Mouse (Mus musculus): Measurements from ENCODE around the gene Ggct. TPM values are rescaled to one million over a fixed set of nuclear protein-coding genes. Genes with fewer than 3 reads are reported as not detected.

Gene Ggct
- 8.8 and 9.0 TPM in 2 replicates for polyA plus RNA-seq (2015; fragmentation: Nextera tagmentation; extraction: Ambion mirVana)

GRCm38 (mm10) chr6:54992734-54993260 lies at the start of gene Ggct:
TSS of gene Ggct (minus strand) at chr6:54992950.
- WGBS, result under 1% methylated on average over 41 of the region's 41 CpGs
- H3K27me3 ChIP-seq, result no peaks in the 10 kb centered on the region
- peak; percentile 100 for ATAC-seq (replicated peaks; ENCODE audit: low FRiP score)
- no peaks in the 10 kb centered on the region for H3K9me3 ChIP-seq (replicated peaks)
- peak within 1 kb of the TSS; percentile 55 for H3K4me3 ChIP-seq (replicated peaks)
- H3K9ac ChIP-seq, result peak within 1 kb of the TSS; percentile 43
- H3K4me1 ChIP-seq, result peaks cover 10% of the 10 kb centered on the region
- peak within 1 kb of the TSS; percentile 96 for H3K4me2 ChIP-seq
- no peaks in the 10 kb centered on the region for H3K36me3 ChIP-seq
- H3K27ac ChIP-seq, result peak within 1 kb of the TSS; percentile 37; the same call in 1 of the 2 replicates

GRCm38 (mm10) chr6:55040031-55040430 lies 47.3 kb upstream of the Ggct start:
- no peaks in the 10 kb centered on the region for H3K27me3 ChIP-seq
- no peaks in the 10 kb centered on the region for H3K9me3 ChIP-seq (replicated peaks)
- no peaks in the 10 kb centered on the region for H3K36me3 ChIP-seq
- 74% methylated on average over 1 of the region's 1 CpGs for WGBS
- no peak overlapping the region for H3K4me3 ChIP-seq (replicated peaks)
- no peak overlapping the region for H3K9ac ChIP-seq
- H3K4me2 ChIP-seq, result no peak overlapping the region
- no peak for ATAC-seq (replicated peaks; ENCODE audit: low FRiP score)
- H3K27ac ChIP-seq, result no peak overlapping the region
- peaks cover 19% of the 10 kb centered on the region for H3K4me1 ChIP-seq

GRCm38 (mm10) chr6:55039446-55039783 lies 46.7 kb upstream of the Ggct start:
- peak overlapping the region; percentile 98 for H3K4me3 ChIP-seq (replicated peaks)
- WGBS, result 66% methylated on average over 6 of the region's 6 CpGs
- ATAC-seq (replicated peaks; ENCODE audit: low FRiP score), result no peak

GRCm38 (mm10) chr6:55038671-55039445 lies 46.1 kb upstream of the Ggct start:
- 2% methylated on average over 12 of the region's 12 CpGs for WGBS
- Histone ChIP-seq H3K36me3 (no peaks in the 10 kb centered on the region), H3K27ac (peak overlapping the region; percentile 94; the same call in 1 of the 2 replicates), H3K9me3 (replicated peaks) (no peaks in the 10 kb centered on the region), H3K4me2 (peak overlapping the region; percentile 80), H3K4me3 (replicated peaks) (peak overlapping the region; percentile 98), H3K4me1 (peaks cover 19% of the 10 kb centered on the region), H3K27me3 (no peaks in the 10 kb centered on the region), H3K9ac (peak overlapping the region; percentile 93)
- ATAC-seq (replicated peaks; ENCODE audit: low FRiP score), result 0 out of 2 replicates have a peak, but pooled peaks have one; percentile 24

More at GRCm38 (mm10) chr6:55039446-55039783, 46.7 kb upstream of the Ggct start:
- Histone ChIP-seq H3K9ac (0 out of 2 replicates have a peak overlapping the region, but pooled peaks have one; percentile 93), H3K27me3 (no peaks in the 10 kb centered on the region), H3K27ac (no peak overlapping the region), H3K4me2 (peak overlapping the region; percentile 80), H3K9me3 (replicated peaks) (no peaks in the 10 kb centered on the region), H3K4me1 (peaks cover 19% of the 10 kb centered on the region), H3K36me3 (no peaks in the 10 kb centered on the region)

- H3K9me3 ChIP-seq (replicated peaks), result no peaks in the 10 kb centered on the region
- no peaks in the 10 kb centered on the region for H3K27me3 ChIP-seq
- peak within 1 kb of the TSS; percentile 80 for H3K4me2 ChIP-seq
- WGBS, result under 1% methylated on average over 87 of the region's 87 CpGs
- H3K4me1 ChIP-seq, result peaks cover 17% of the 10 kb centered on the region
- H3K36me3 ChIP-seq, result no peaks in the 10 kb centered on the region
- peak within 1 kb of the TSS; percentile 94 for H3K27ac ChIP-seq
- H3K9ac ChIP-seq, result peak within 1 kb of the TSS; percentile 93
- peak within 1 kb of the TSS; percentile 98 for H3K4me3 ChIP-seq (replicated peaks)
- ATAC-seq (replicated peaks; ENCODE audit: low FRiP score), result peak; percentile 96
Measured at GRCm38 (mm10) chr6:55037799-55038670, 45.3 kb upstream of the Ggct start, which contains the start of gene Gars. TSS of gene Gars (plus strand) at chr6:55038007.

- H3K27me3 ChIP-seq, result no peaks in the 10 kb centered on the region
- no peak for ATAC-seq (replicated peaks; ENCODE audit: low FRiP score)
- H3K36me3 ChIP-seq, result no peaks in the 10 kb centered on the region
- 90% methylated on average over 4 of the region's 4 CpGs for WGBS
- H3K27ac ChIP-seq, result no peak overlapping the region
- no peak overlapping the region for H3K4me3 ChIP-seq (replicated peaks)
- no peak overlapping the region for H3K9ac ChIP-seq
- H3K9me3 ChIP-seq (replicated peaks), result no peaks in the 10 kb centered on the region
- no peak overlapping the region for H3K4me2 ChIP-seq
- peaks cover 12% of the 10 kb centered on the region for H3K4me1 ChIP-seq
Measured at GRCm38 (mm10) chr6:55036731-55037130, 44.0 kb upstream of the Ggct start.

- Histone ChIP-seq H3K27me3 (no peaks in the 10 kb centered on the region), H3K4me2 (no peak overlapping the region), H3K4me1 (no peaks in the 10 kb centered on the region), H3K36me3 (no peaks in the 10 kb centered on the region), H3K27ac (no peak overlapping the region), H3K9ac (no peak overlapping the region), H3K4me3 (replicated peaks) (no peak overlapping the region), H3K9me3 (replicated peaks) (no peaks in the 10 kb centered on the region)
- ATAC-seq (replicated peaks; ENCODE audit: low FRiP score), result no peak
- 74% methylated on average over 2 of the region's 2 CpGs for WGBS
Measured at GRCm38 (mm10) chr6:55027642-55028041, 34.9 kb upstream of the Ggct start.

- Histone ChIP-seq H3K27me3 (no peaks in the 10 kb centered on the region; the same call in 1 of the 2 replicates), H3K9me3 (replicated peaks) (no peaks in the 10 kb centered on the region), H3K9ac (no peak overlapping the region), H3K4me3 (replicated peaks) (no peak overlapping the region), H3K27ac (no peak overlapping the region), H3K4me2 (no peak overlapping the region), H3K4me1 (peaks cover 1% of the 10 kb centered on the region), H3K36me3 (no peaks in the 10 kb centered on the region)
- no peak for ATAC-seq (replicated peaks; ENCODE audit: low FRiP score)
- WGBS, result 83% methylated on average over 7 of the region's 7 CpGs
Measured at GRCm38 (mm10) chr6:55021806-55022205, 29.1 kb upstream of the Ggct start.

GRCm38 (mm10) chr6:55018417-55018816 lies 25.7 kb upstream of the Ggct start:
- no peak overlapping the region for H3K9ac ChIP-seq
- no peak overlapping the region for H3K4me3 ChIP-seq (replicated peaks)
- ATAC-seq (replicated peaks; ENCODE audit: low FRiP score), result no peak
- H3K27me3 ChIP-seq, result no peaks in the 10 kb centered on the region; the same call in 1 of the 2 replicates
- H3K27ac ChIP-seq, result no peak overlapping the region
- H3K4me2 ChIP-seq, result no peak overlapping the region
- H3K36me3 ChIP-seq, result no peaks in the 10 kb centered on the region
- no peaks in the 10 kb centered on the region for H3K9me3 ChIP-seq (replicated peaks)
- WGBS, result 84% methylated on average over 2 of the region's 2 CpGs
- H3K4me1 ChIP-seq, result peaks cover 7% of the 10 kb centered on the region

GRCm38 (mm10) chr6:55016710-55017583 lies 24.2 kb upstream of the Ggct start:
- Histone ChIP-seq H3K4me2 (peak overlapping the region; percentile 45), H3K4me3 (replicated peaks) (no peak overlapping the region)

GRCm38 (mm10) chr6:55016236-55016635 lies 23.5 kb upstream of the Ggct start:
- Histone ChIP-seq H3K9ac (no peak overlapping the region), H3K4me3 (replicated peaks) (no peak overlapping the region), H3K27me3 (no peaks in the 10 kb centered on the region; the same call in 1 of the 2 replicates), H3K27ac (no peak overlapping the region), H3K4me1 (peaks cover 7% of the 10 kb centered on the region), H3K36me3 (no peaks in the 10 kb centered on the region), H3K9me3 (replicated peaks) (no peaks in the 10 kb centered on the region), H3K4me2 (peak overlapping the region; percentile 45; the same call in 1 of the 2 replicates)
- ATAC-seq (replicated peaks; ENCODE audit: low FRiP score), result peak; percentile 68
- WGBS, result 19% methylated on average over 5 of the region's 5 CpGs

More at GRCm38 (mm10) chr6:55016710-55017583, 24.2 kb upstream of the Ggct start:
- Histone ChIP-seq H3K36me3 (no peaks in the 10 kb centered on the region), H3K9ac (no peak overlapping the region), H3K9me3 (replicated peaks) (no peaks in the 10 kb centered on the region), H3K27ac (no peak overlapping the region), H3K4me1 (peaks cover 7% of the 10 kb centered on the region), H3K27me3 (no peaks in the 10 kb centered on the region; the same call in 1 of the 2 replicates)
- WGBS, result 26% methylated on average over 15 of the region's 15 CpGs
- peak; percentile 78 for ATAC-seq (replicated peaks; ENCODE audit: low FRiP score)
